Mouse (Mus musculus) forebrain, embryonic 15.5 days (tissue): ENCODE results near the gene Ranbp10. TPM values are rescaled to one million over a fixed set of nuclear protein-coding genes. Genes with fewer than 3 reads are reported as not detected.
A peak's percentile ranks its signal among the peaks of the same experiment; 100 is the strongest.
"Not testable (repeated sequence)": the region's sequence is repeated elsewhere in the genome, so short reads cannot be mapped to it uniquely, and the experiment has no call there.

Experiments used
- ATAC-seq: fragments of 200-750 bp; cut with Nextera tagmentation; replicated peaks from 2 replicates; pipeline ENCODE4 v1.8.0; 2017; ENCODE audit warnings: mild to moderate bottlenecking, moderate TSS enrichment, moderate library complexity
- H3K27ac ChIP-seq: fragments of 300-500 bp; sonication (generic); replicated peaks from 2 replicates; pipeline ENCODE4 v1.5.1; 2015; ENCODE audit warnings: mild to moderate bottlenecking, inconsistent platforms
- H3K27me3 ChIP-seq: fragments of 300-500 bp; sonication (generic); 2 replicates; pipeline ENCODE4 v1.6.1; 2015; ENCODE audit warnings: inconsistent platforms
- H3K36me3 ChIP-seq: fragments of 300-500 bp; sonication (generic); 2 replicates; pipeline ENCODE4 v1.6.1; 2015; ENCODE audit warnings: mild to moderate bottlenecking, inconsistent platforms
- H3K4me1 ChIP-seq: fragments of 300-500 bp; sonication (generic); 2 replicates; pipeline ENCODE4 v1.6.1; 2015; ENCODE audit warnings: inconsistent platforms
- H3K4me2 ChIP-seq: fragments of 300-500 bp; sonication (generic); replicated peaks from 2 replicates; pipeline ENCODE4 v1.6.1; 2015; ENCODE audit warnings: mild to moderate bottlenecking, inconsistent platforms
- H3K4me3 ChIP-seq: fragments of 300-500 bp; sonication (generic); 2 replicates; pipeline ENCODE4 v1.5.1; 2015; ENCODE audit warnings: mild to moderate bottlenecking, inconsistent platforms
- H3K9ac ChIP-seq: fragments of 300-500 bp; sonication (generic); replicated peaks from 2 replicates; pipeline ENCODE4 v1.6.1; 2015; ENCODE audit warnings: mild to moderate bottlenecking, inconsistent platforms
- H3K9me3 ChIP-seq: fragments of 300-500 bp; sonication (generic); 2 replicates; pipeline ENCODE4 v1.6.1; 2016; ENCODE audit warnings: inconsistent platforms
- WGBS: fragments of 180-500 bp; shearing (Covaris S2); methylation state at CpG from one replicate; pipeline ENCODE4 v1.1.7; 2015; ENCODE audit warnings: mixed read lengths; 5-methylcytosine and 5-hydroxymethylcytosine counted together
- polyA plus RNA-seq: library from polyadenylated mRNA; unstranded; fragments of >200 nt; fragmentation: Nextera tagmentation; extraction: Ambion mirVana; gene quantifications from 2 replicates; pipeline ENCODE4 v1.2.1, GENCODE M21; 2015

The Ranbp10 gene
- polyA plus RNA-seq, 1 experiment from 2014 or later, result 11.8 TPM

- H3K4me1 ChIP-seq, result peaks cover 48% of the 10 kb centered on the region
- no peaks in the 10 kb centered on the region for H3K9me3 ChIP-seq
- H3K27me3 ChIP-seq, result no peaks in the 10 kb centered on the region
- H3K4me3 ChIP-seq, result peak overlapping the region; percentile 92
- whole genome bisulfite sequencing, result 28% methylated on average over 8 of the region's 8 CpGs
- peak overlapping the region; percentile 81; the same call in 1 of the 2 replicates for H3K27ac ChIP-seq
- peaks cover under 1% of the 10 kb centered on the region; the same call in 1 of the 2 replicates for H3K36me3 ChIP-seq
- peak overlapping the region; percentile 99 for H3K4me2 ChIP-seq
- ATAC-seq, result no peak; the same call in 1 of the 2 replicates
- peak overlapping the region; percentile 85; the same call in 1 of the 2 replicates for H3K9ac ChIP-seq
These were observed 27.2 kb upstream of the Ranbp10 start for GRCm38 (mm10) chr8:105854303-105854702.

- H3K9me3 ChIP-seq, result no peaks in the 10 kb centered on the region
- 93% methylated on average over 3 of the region's 3 CpGs for WGBS
- H3K27me3 ChIP-seq, result no peaks in the 10 kb centered on the region
- H3K4me3 ChIP-seq, result no peak within 1 kb of the TSS
- H3K36me3 ChIP-seq, result peaks cover 11% of the 10 kb centered on the region
- H3K9ac ChIP-seq, result no peak within 1 kb of the TSS
- H3K4me1 ChIP-seq, result peaks cover 38% of the 10 kb centered on the region
- H3K27ac ChIP-seq, result no peak within 1 kb of the TSS
- ATAC-seq, result no peak
- H3K4me2 ChIP-seq, result no peak within 1 kb of the TSS
These were observed 26.0 kb upstream of the Ranbp10 start, which contains the start of gene Cenpt for GRCm38 (mm10) chr8:105853178-105853577. Gene Cenpt (minus strand): TSS chr8:105853278.

- WGBS, result 82% methylated on average over 12 of the region's 12 CpGs
- H3K9ac ChIP-seq, result no peak overlapping the region
- H3K4me2 ChIP-seq, result no peak overlapping the region
- H3K9me3 ChIP-seq, result no peaks in the 10 kb centered on the region
- peaks cover 29% of the 10 kb centered on the region for H3K4me1 ChIP-seq
- H3K27ac ChIP-seq, result no peak overlapping the region
- no peaks in the 10 kb centered on the region for H3K27me3 ChIP-seq
- peak overlapping the region; percentile 91 for H3K4me3 ChIP-seq
- ATAC-seq, result no peak
- H3K36me3 ChIP-seq, result peaks cover 19% of the 10 kb centered on the region
These were observed 25.1 kb upstream of the Ranbp10 start for GRCm38 (mm10) chr8:105852146-105852729.

GRCm38 (mm10) chr8:105851651-105852143, 24.5 kb upstream of the Ranbp10 start:
- H3K9me3 ChIP-seq, result no peaks in the 10 kb centered on the region
- H3K27ac ChIP-seq, result peak overlapping the region; percentile 89
- under 1% methylated on average over 34 of the region's 34 CpGs for WGBS
- H3K27me3 ChIP-seq, result no peaks in the 10 kb centered on the region
- peak; percentile 86 for ATAC-seq
- H3K4me1 ChIP-seq, result peaks cover 23% of the 10 kb centered on the region
- peaks cover 24% of the 10 kb centered on the region for H3K36me3 ChIP-seq
- H3K4me2 ChIP-seq, result peak overlapping the region; percentile 75
- H3K9ac ChIP-seq, result peak overlapping the region; percentile 75
- H3K4me3 ChIP-seq, result peak overlapping the region; percentile 91

GRCm38 (mm10) chr8:105850611-105851010, 23.5 kb upstream of the Ranbp10 start:
- 0 out of 2 replicates have a peak overlapping the region, but pooled peaks have one; percentile 1 for H3K9ac ChIP-seq
- no peak for ATAC-seq
- 77% methylated on average over 7 of the region's 7 CpGs for WGBS
- H3K27me3 ChIP-seq, result no peaks in the 10 kb centered on the region
- peak overlapping the region; percentile 7 for H3K4me2 ChIP-seq
- H3K4me1 ChIP-seq, result peaks cover 12% of the 10 kb centered on the region
- peak overlapping the region; percentile 17 for H3K4me3 ChIP-seq
- peaks cover 35% of the 10 kb centered on the region for H3K36me3 ChIP-seq
- no peak overlapping the region for H3K27ac ChIP-seq
- H3K9me3 ChIP-seq, result no peaks in the 10 kb centered on the region

- WGBS, result 83% methylated on average over 4 of the region's 4 CpGs
- H3K4me2 ChIP-seq, result no peak overlapping the region
- 0 out of 2 replicates have a peak overlapping the region, but pooled peaks have one; percentile 1 for H3K9ac ChIP-seq
These were observed 22.9 kb upstream of the Ranbp10 start for GRCm38 (mm10) chr8:105850014-105850413.

GRCm38 (mm10) chr8:105846678-105847077, 19.5 kb upstream of the Ranbp10 start:
- WGBS, result 93% methylated on average over 11 of the region's 11 CpGs
- H3K4me1 ChIP-seq, result peaks cover 8% of the 10 kb centered on the region
- no peak for ATAC-seq
- H3K27me3 ChIP-seq, result no peaks in the 10 kb centered on the region
- H3K4me2 ChIP-seq, result no peak overlapping the region
- H3K9me3 ChIP-seq, result no peaks in the 10 kb centered on the region
- no peak overlapping the region for H3K27ac ChIP-seq
- peaks cover 58% of the 10 kb centered on the region for H3K36me3 ChIP-seq
- no peak overlapping the region for H3K9ac ChIP-seq
- no peak overlapping the region for H3K4me3 ChIP-seq

More at GRCm38 (mm10) chr8:105850014-105850413, 22.9 kb upstream of the Ranbp10 start:
- H3K9me3 ChIP-seq, result no peaks in the 10 kb centered on the region
- no peak overlapping the region for H3K27ac ChIP-seq
- ATAC-seq, result no peak
- no peak overlapping the region for H3K4me3 ChIP-seq
- H3K4me1 ChIP-seq, result peaks cover 12% of the 10 kb centered on the region
- H3K27me3 ChIP-seq, result no peaks in the 10 kb centered on the region
- H3K36me3 ChIP-seq, result peaks cover 39% of the 10 kb centered on the region

- Histone ChIP-seq H3K9ac (no peak overlapping the region), H3K27me3 (no peaks in the 10 kb centered on the region), H3K9me3 (no peaks in the 10 kb centered on the region), H3K36me3 (peaks cover 11% of the 10 kb centered on the region), H3K4me1 (no peaks in the 10 kb centered on the region), H3K4me3 (no peak overlapping the region), H3K4me2 (no peak overlapping the region), H3K27ac (no peak overlapping the region)
- ATAC-seq, result no peak
- 93% methylated on average over 5 of the region's 5 CpGs for WGBS
These were observed 12.1 kb upstream of the Ranbp10 start for GRCm38 (mm10) chr8:105839209-105839608.

- H3K4me2 ChIP-seq, result no peak overlapping the region
- H3K27me3 ChIP-seq, result no peaks in the 10 kb centered on the region
- 80% methylated on average over 6 of the region's 6 CpGs for WGBS
- no peak overlapping the region for H3K4me3 ChIP-seq
- no peaks in the 10 kb centered on the region for H3K36me3 ChIP-seq
- no peak overlapping the region for H3K9ac ChIP-seq
- H3K9me3 ChIP-seq, result no peaks in the 10 kb centered on the region
- H3K4me1 ChIP-seq, result no peaks in the 10 kb centered on the region
- no peak for ATAC-seq
- no peak overlapping the region for H3K27ac ChIP-seq
These were observed 9.8 kb upstream of the Ranbp10 start for GRCm38 (mm10) chr8:105836991-105837390.

- Histone ChIP-seq H3K27me3 (no peaks in the 10 kb centered on the region), H3K36me3 (no peaks in the 10 kb centered on the region), H3K4me1 (no peaks in the 10 kb centered on the region), H3K9me3 (no peaks in the 10 kb centered on the region), H3K9ac (no peak overlapping the region), H3K27ac (no peak overlapping the region), H3K4me2 (no peak overlapping the region), H3K4me3 (no peak overlapping the region)
- no peak for ATAC-seq
- WGBS, result 25% methylated on average over 11 of the region's 11 CpGs
These were observed 8.2 kb upstream of the Ranbp10 start for GRCm38 (mm10) chr8:105835318-105835717.

GRCm38 (mm10) chr8:105833740-105834139, 6.6 kb upstream of the Ranbp10 start:
- H3K4me1 ChIP-seq, result not testable (repeated sequence)

GRCm38 (mm10) chr8:105826379-105826778, 771 bp downstream of the Ranbp10 start:
- Histone ChIP-seq H3K4me2 (peak overlapping the region; percentile 85), H3K9ac (peak overlapping the region; percentile 93), H3K4me1 (peaks cover 27% of the 10 kb centered on the region), H3K4me3 (peak overlapping the region; percentile 89), H3K36me3 (peaks cover 30% of the 10 kb centered on the region), H3K9me3 (no peaks in the 10 kb centered on the region), H3K27me3 (no peaks in the 10 kb centered on the region), H3K27ac (peak overlapping the region; percentile 71; the same call in 1 of the 2 replicates)
- WGBS, result 8% methylated on average over 4 of the region's 4 CpGs
- ATAC-seq, result no peak

More at GRCm38 (mm10) chr8:105833740-105834139, 6.6 kb upstream of the Ranbp10 start:
- H3K36me3 ChIP-seq, H3K4me2 ChIP-seq, H3K9me3 ChIP-seq, H3K27me3 ChIP-seq, H3K27ac ChIP-seq, H3K4me3 ChIP-seq, ATAC-seq, H3K9ac ChIP-seq: not testable (repeated sequence)
- 91% methylated on average over 2 of the region's 2 CpGs for WGBS
